Mouse (Mus musculus): ENCODE results near the gene Snhg11.
"Not testable (repeated sequence)": the region's sequence is repeated elsewhere in the genome, so short reads cannot be mapped to it uniquely, and the experiment has no call there.

The Snhg11 gene

DNA sequence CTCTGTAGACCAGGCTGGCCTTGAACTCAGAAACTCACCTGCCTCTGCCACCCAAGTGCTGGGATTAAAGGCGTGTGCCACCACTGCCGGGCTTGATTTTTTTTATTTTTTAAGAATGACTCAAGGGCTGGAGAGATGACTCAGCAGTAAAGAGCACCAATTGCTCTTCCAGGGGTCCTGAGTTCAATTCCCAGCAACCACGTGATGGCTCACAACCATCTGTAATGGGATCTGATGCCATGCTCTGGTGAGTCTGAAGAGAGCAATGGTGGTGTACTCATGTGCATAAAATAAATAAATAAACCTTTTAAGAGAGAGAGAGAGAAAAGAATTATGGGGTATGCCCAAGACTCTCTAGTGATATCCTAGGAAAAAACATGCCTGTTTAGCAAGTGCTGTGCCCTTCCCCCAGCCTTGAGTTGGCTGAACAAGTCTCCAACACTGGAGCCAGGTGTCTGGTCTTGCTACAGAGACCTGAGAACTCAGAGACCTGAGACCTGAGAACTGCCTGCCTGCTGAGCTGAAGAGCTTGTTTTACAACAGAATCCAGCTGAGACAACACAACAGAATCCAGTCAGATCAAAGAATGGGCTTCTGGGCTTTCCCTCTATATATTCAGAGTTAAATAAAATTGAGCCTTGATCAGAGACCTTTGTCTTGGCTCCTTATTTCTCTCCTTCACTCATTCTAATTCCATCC, 5.8 kb upstream of the Snhg11 start:
- no peak for DNase-seq (ENCODE audit: low spot score)

DNA sequence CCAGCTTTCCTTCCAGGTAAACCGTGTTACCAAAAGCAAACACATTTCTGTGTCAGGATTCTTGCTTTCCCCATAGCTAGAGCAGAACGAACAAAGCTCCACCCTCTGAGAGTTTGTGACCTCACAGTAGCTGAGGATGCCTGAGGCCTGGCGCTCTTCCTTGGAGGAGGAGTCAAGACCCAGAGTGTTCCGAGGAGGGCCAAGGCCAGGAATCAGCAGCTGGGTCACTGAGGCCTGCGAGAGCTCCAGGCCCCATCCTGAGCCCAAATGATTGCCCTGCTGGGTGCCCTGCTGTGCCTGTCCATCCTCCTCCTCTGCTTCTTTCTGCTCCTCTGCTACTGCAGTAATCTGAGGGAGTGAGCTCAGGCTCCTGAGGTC, 5.3 kb upstream of the Snhg11 start:
- no peak for DNase-seq (ENCODE audit: low spot score)

DNA sequence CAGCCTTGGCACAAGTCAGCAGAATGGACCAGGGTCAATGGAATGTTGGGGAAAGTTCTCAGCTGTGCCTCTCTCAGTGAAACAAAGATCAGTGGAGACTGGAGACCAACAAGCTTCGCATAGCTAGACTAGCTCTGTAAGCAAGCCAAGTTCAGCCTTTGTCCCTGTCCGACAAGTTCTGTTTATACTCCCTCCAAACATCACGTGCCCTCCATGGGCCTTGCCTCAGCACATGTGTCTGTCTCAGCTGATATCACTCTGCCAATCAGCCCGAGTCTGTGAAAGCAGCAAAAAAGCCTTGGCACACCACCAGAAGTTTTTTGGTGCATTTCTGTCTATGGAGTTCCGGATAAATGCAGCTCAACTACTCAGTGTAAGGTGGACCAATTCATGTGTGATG, 2.4 kb upstream of the Snhg11 start:
- DNase-seq (ENCODE audit: low spot score): no peak

DNA sequence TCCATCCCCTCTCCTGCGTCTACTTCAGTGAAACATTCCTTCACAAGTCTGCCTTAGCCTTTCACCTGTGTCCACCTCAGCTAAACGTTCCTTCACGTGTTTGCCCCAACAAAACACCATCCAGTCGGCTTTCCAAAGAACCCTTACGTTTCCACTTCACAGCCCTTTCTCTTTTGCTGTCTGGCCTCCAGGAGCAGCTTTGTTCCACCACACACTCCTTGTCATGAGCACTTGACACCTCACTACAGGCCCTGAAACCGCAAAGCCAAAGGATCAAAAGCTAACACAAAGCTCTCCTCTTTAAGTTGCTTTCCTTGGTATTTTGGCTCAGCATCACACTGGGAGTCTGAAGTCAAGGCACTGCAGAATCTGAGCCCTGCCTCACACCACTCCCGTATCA, 1.9 kb upstream of the Snhg11 start:
- DNase-seq (ENCODE audit: low spot score): no peak

DNA sequence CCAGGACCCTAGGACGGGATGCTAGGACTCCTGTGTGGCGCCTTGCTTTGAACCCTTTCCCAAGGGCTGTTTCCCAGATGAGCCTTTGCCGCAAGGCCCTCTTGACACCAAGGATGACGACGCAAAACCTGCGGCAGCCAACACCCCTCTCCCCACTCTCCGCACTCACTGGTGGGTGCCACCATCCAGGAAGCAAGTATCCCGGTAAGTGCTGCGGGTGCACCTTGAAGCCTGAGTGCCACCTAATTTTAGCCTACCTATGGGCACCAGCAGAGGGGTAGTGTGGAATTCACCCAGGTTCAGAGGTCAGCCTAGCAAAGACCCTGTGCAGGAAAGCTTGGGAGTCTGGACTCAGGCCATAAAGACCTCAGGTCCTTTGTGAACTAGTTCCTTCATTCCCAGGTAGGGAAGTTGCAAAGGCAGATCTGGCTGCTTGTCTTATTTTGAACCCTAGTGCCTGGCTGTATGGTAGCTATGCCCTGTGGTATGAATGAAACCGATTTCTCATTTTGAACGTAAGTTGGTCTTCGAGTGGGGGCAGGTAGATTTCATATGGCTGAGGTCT, 767 bp downstream of the Snhg11 start:
- no peak for DNase-seq (ENCODE audit: low spot score)

DNA sequence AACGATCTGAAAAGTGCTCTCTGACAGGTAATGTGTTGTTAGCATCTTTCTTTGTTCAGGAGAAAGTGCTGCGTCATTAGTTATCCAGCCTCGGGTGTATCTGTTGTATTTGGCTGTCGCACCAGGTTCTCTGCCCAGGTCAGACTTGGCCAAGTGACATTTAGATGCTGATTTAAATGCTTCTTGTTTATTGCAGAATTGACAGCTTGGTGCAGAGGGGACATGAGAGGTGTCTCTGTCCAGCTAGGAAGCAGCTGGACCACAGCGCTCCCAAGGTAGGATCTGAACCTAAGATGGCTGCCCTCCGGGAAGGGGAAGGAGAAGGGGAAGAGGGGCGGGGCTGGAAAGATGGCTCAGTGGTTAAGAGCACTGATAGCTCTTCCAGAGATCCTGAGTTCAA, 1.4 kb downstream of the Snhg11 start:
- no peak for DNase-seq (ENCODE audit: low spot score)

DNA sequence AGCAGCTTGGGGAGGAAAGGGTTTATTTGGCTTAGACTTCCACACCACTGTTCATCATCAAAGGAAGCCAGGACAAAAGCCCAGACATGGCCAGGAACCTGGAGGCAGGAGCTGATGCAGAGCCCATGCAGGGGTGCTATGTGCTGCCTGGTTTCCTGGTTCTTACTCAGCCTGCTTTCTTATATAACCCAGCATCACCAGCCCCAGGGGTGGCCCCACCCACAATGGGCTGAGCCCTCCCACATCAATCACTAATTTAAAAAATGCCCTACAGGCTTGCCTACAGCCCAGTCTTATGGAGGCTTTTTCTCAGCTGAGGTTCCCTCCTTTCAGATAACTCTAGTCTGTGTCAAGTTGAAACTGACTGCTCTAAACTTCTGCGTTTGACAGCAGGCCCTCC, 2.4 kb downstream of the Snhg11 start:
- DNase-seq (ENCODE audit: low spot score): no peak

DNA sequence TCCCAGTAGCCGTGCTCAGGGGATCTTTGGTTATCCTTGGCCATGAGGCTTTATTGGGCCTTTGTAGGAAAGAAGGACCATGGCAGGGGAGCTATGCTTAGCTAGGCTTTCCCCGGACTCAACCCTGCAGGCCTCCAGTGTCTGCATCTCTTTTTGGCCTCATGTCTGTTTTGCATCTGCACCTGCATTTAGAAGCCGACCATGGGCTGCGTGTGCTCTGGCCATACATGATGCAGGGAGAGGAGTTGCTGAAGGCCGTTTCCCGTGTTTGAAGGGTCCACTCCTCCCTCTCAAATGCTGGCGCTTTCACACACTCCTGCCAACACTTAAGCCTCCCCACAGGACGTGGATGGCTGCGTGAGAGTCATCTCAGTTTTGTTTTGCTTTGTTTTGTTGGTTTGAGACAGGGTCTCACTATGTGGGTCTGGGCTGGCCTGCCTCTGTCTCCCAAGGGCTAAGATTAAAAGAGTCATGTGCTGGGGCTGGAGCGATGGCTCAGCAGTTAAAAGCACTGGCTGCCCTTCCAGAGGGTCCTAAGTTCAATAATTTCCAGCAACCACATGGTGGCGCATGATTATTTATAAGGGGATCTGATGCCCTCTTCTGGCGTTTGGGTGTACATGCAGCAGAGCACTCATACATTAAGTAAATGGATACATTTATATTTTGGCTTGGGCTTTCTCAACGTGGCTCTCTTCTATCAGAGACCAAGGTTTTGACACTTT, 4.1 kb downstream of the Snhg11 start:
- DNase-seq (ENCODE audit: low spot score): no peak

DNA sequence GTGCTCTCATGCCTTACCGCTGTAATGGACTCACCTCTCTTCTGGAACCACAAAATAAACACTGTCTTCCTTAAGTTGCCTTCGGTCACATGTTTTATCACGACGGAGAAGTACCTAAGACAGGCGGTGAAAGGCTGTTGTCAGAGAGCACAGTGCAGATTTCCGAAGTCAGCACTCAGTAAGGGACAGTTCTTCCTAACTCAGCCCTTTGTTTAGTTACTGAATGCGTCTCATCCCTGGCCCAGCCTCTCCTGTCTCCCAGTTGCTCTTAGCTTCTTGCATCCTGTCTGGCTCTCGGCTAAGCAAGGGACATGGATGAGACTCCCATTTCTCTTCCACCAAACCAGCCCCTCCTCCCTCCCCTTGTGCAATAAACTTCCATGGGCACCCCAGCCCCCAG, 10.6 kb downstream of the Snhg11 start:
- DNase-seq (ENCODE audit: low spot score): no peak

DNA sequence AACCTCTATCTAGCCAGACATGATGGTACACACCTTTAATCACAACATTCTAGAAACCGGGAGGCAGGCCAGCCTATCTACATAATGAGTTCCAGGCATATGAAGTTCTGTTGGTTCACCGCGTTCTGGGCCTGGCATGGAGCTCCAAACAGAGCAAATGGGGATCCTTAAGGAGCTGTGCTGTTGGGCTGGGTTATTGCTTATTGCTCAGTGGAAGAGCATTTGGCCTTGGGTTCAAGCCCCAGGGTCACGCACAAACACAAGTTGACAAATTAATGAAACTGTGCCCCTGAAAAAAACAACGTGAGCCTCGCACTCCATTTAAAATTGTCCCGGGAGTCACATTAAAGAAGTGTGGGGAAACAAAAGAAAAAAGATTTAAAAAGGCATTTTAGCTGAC, 14.0 kb downstream of the Snhg11 start:
- DNase-seq (ENCODE audit: low spot score): no peak

DNA sequence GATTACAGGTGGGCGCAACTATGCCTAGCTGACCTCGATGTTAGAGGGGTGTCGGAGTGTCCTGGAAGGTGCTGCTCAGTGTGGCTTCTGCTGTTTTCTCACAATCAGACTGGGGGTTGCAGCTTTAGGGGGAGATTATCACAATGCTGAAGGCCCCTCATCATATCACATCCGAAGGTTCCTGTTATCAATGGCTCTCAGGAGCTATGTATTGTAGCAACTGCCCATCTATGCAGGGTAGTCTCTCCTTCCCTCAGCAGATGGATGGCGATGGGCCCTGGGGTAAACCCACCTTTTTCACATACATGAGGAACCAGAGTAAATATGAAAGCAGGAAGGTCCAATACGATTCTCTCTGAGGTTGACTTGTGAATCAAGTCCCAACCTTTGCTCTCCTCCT, 20.9 kb downstream of the Snhg11 start:
- DNase-seq (ENCODE audit: low spot score): no peak

DNA sequence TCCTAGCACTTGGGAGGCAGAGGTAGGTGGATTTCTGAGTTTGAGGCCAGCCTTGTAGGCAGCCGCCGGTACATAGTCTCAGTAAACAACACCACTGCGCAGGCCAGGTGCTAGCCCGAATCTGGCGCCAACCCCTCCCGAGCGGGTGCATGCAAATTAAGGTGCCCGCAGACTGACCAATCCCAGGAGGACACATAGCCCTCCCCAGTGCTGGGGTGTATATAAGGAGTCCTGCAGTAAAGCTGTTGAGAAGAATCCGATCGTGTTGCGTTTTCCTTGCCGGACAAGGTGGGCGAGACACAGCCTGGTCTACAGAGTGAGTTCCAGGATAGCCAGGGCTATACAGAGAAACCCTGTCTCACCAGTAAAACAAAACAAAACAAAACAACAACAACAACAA, 21.7 kb downstream of the Snhg11 start:
- not testable (repeated sequence) for DNase-seq (ENCODE audit: low spot score)

DNA sequence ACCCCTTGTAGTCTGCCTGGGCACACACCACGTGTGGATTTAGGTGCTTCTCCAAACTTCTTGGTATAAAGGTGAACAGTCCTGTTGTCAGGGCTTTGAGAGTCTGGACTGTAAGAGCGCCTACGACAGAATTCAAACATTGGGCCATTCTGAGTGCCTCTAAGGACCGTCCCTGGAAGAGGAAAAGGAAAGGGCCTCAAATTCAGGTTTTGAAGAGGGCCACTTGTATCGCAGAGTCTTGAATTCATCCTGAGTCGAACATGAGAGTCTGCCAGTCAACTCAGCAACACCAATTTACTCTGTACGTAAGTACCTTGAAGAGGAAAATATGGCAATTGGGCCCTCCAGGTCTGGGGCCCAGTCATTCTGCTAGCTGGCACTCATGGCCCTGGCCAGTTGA, 27.5 kb downstream of the Snhg11 start:
- DNase-seq (ENCODE audit: low spot score): no peak

DNA sequence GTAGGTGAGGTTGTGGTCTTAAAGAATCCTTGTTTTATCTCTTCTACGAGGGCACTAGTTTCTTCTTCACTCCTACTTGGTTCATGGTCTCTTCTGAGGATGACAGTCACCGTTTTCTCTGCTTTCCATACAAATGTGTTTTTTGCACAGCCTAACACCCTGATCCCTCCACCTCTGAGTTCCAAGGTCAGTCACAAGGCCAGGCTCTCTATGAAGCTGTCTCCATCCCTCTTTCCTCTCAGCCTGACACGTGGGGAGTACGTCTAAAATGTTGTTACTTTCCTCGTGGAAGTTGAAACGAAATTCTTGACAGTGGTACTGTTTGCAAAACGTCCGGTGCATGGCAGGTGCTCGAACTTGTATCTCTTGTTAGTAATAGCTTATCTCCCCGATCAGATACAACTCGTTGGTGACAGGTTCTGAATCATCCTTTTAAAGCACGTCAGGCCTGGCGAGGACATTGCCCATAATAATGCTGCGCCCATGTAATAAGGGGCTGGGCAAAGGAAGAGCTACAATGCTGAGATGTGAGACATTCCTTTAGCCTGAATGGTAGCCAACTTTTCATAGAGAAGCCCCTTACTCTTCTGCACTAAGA, 33.7 kb downstream of the Snhg11 start:
- DNase-seq (ENCODE audit: low spot score): no peak

DNA sequence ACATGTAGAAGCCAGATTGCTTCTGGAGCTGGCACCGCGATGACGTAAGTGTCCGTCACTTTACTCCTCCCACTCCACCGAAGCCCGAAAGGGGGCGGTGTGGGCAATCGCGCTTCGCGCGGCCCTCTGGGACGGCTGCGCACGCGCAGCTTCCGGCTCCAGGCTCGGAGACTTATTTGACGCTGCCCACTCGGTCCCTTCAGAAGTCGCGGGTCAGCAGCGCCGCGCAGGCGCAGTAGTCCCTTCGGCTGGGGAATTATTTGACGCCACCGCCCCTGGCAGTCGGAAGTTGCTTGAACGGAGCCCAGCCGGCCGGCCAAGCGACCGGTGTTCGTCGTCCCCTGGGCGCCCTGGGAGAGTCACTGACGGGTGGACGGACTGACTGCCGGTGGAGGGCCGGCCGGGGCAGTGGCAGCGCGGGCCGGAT, 34.2 kb downstream of the Snhg11 start, which contains the start of gene Ralgapb:
Ralgapb (plus strand) TSS at position 254 of the 427 bp plus-strand sequence.
- DNase-seq (ENCODE audit: low spot score): peak; percentile 97

DNA sequence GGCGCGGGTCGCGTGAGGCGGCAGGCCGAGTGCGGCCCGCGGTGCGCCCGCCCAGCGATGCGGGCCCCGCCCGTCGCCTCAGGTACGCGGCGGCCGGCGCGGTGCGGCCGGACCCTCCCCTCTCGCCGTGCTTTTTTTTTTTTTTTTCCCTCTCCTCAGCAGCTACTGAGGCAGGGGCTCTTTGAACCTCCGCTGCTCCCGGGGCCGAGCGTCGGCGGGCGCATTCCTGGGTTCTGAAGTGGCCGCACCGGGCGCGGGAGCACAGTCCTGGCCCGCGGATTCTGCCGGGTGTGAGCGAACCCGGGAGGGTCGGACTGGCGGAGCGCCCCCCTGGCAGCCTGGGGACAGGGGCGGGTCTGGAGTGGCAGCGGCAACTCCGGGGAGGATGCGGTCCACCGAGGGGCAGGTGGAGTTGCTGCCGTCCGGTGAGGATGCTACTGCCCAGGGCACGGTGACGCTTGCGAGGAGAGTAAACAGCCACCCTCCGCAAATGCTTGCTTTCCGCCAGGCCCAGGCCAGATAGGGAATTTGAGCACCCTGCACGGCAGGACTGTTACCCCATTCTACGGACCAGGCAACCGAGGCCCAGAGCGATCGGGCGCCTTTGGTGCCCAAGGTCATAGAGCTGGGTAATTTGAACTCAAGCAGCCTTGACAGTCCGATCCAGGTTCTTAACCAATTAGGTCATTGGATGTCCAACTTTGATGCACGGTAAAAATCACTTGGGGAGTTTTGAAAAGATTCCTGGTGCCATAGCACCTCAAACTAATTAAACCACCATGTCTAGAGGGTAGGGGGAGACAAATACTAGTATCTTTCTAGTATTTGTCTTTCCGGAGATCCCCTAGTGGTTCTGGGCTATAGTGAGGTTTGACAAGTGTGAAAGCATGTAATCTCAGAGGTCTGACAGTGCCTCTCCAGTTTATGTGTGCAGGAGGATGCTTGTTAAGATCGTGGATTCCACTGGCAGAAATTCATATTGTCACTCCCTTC, 34.9 kb downstream of the Snhg11 start:
- no peak for DNase-seq (ENCODE audit: low spot score)

DNA sequence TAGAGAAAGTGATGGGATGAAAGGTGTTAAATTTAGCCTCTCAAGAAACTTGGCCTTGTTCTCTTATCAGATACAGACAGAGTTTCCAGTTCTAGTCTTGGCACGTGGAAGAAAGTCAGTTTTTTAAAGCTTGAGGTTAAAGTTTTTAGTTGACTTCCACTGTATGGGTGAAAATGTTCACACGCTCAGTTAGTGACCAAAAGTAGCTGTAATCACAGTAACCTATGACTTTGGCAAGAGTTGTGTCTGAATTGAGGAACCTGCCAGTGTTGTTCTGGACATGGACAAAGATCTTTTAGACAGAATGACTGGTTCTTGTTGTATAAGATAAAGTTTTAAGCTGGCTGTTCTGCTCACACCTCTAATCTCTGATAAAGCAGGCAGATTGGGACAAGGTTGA, 37.8 kb downstream of the Snhg11 start:
- no peak for DNase-seq (ENCODE audit: low spot score)

DNA sequence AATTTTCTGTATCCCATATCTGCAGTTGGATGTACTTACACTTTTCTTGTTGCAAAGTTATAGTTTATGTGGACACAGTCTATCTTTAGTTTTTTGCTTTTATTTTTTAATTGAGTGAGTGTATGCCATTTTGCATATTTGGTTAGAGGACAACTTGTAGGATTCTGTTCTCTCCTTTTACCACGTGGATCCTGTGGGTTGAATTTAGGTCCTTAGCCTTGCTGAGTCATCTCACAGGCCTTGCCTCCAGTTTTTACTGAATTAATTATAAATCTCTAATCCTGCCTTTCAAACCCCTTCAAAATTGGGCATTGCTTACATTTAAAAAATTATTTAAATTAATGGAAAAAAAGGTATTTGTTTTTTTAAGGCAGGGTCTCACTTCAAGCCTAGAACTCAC, 40.4 kb downstream of the Snhg11 start:
- DNase-seq (ENCODE audit: low spot score): no peak

DNA sequence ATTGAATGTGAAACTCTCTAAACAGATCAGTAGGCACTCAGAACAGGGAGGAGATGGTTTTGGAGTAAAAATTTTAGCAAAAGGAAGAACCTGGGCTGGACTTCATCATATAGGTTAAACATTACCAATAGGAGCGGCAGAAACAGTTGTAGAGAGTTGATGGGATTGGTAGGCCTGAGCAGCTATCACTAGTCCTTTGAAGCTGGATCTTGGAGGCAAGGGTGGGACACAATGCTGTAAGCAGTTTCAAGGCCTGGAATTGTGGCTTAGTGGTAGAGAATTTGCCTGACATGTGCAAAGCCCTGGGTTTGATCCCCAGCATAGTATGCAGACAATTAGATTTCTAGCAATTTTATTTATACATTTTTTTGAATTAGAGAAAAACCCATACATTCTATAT, 43.2 kb downstream of the Snhg11 start:
- DNase-seq (ENCODE audit: low spot score): no peak
